Mouse (Mus musculus) thymus, postnatal 25 days (tissue): ENCODE measurements at regions not wholly inside any gene's neighbourhood (a gene's known extent, or its start where the extent isn't known, plus 50 kb on each side); places are given as distances from the start of the nearest gene placed in this dataset.

ENCODE experiments used
- DNase-seq: peaks from one replicate; pipeline ENCODE4 v3.0.0; 2022

- DNase-seq = no peak
These were observed 311.8 kb upstream of the Pabpc6 start for GRCm38 (mm10) chr17:9981273-9981672.

GRCm38 (mm10) chr17:9976866-9977421 lies 307.4 kb upstream of the Pabpc6 start:
- no peak for DNase-seq

GRCm38 (mm10) chr17:9975995-9976394 lies 306.5 kb upstream of the Pabpc6 start:
- no peak for DNase-seq

GRCm38 (mm10) chr17:9975153-9975552 lies 305.6 kb upstream of the Pabpc6 start:
- no peak for DNase-seq

GRCm38 (mm10) chr17:9967988-9968387 lies 298.5 kb upstream of the Pabpc6 start:
- no peak for DNase-seq

- DNase-seq = no peak
These were observed 293.4 kb upstream of the Pabpc6 start for GRCm38 (mm10) chr17:9962893-9963436.

- no peak for DNase-seq
These were observed 279.6 kb upstream of the Pabpc6 start for GRCm38 (mm10) chr17:9948985-9949667.

- DNase-seq = no peak
These were observed 278.1 kb upstream of the Pabpc6 start for GRCm38 (mm10) chr17:9947609-9948008.

- no peak for DNase-seq
These were observed 275.0 kb upstream of the Pabpc6 start for GRCm38 (mm10) chr17:9944513-9944912.

GRCm38 (mm10) chr17:9942171-9942570 lies 272.7 kb upstream of the Pabpc6 start:
- no peak for DNase-seq

- no peak for DNase-seq
These were observed 270.1 kb upstream of the Pabpc6 start for GRCm38 (mm10) chr17:9939576-9939975.

GRCm38 (mm10) chr17:9938426-9938825 lies 268.9 kb upstream of the Pabpc6 start:
- DNase-seq = no peak

GRCm38 (mm10) chr17:9937211-9937610 lies 267.7 kb upstream of the Pabpc6 start:
- no peak for DNase-seq

GRCm38 (mm10) chr17:9932186-9932585 lies 262.7 kb upstream of the Pabpc6 start:
- no peak for DNase-seq

- DNase-seq = no peak
These were observed 262.0 kb upstream of the Pabpc6 start for GRCm38 (mm10) chr17:9931526-9931925.

GRCm38 (mm10) chr17:9929448-9930088 lies 260.1 kb upstream of the Pabpc6 start:
- DNase-seq = no peak

- DNase-seq = no peak
These were observed 258.2 kb upstream of the Pabpc6 start for GRCm38 (mm10) chr17:9927724-9928123.

GRCm38 (mm10) chr17:9926308-9926707 lies 256.8 kb upstream of the Pabpc6 start:
- no peak for DNase-seq

- DNase-seq = peak; percentile 4
These were observed 251.8 kb upstream of the Pabpc6 start for GRCm38 (mm10) chr17:9921326-9921725.

GRCm38 (mm10) chr17:9917031-9917430 lies 247.5 kb upstream of the Pabpc6 start:
- no peak for DNase-seq

- DNase-seq = no peak
These were observed 241.3 kb upstream of the Pabpc6 start for GRCm38 (mm10) chr17:9910856-9911255.

GRCm38 (mm10) chr17:9907077-9907476 lies 237.6 kb upstream of the Pabpc6 start:
- DNase-seq = no peak

- DNase-seq = no peak
These were observed 236.3 kb upstream of the Pabpc6 start for GRCm38 (mm10) chr17:9905501-9906462.
